Mouse (Mus musculus): Measurements from ENCODE around the gene Brd2. TPM values are rescaled to one million over a fixed set of nuclear protein-coding genes. Genes with fewer than 3 reads are reported as not detected.

The Brd2 gene
- polyA plus RNA-seq, 1 experiment, result 257 TPM

- peak; percentile 45 for TF ChIP-seq POLR2A (IDR thresholded peaks at IDR 0.05; ENCODE audit: control insufficient read depth, extremely low read depth, insufficient read depth, low read length, poor library complexity)
- peak; percentile 78 for TF ChIP-seq CTCF (IDR thresholded peaks at IDR 0.05; ENCODE audit: borderline replicate concordance, control insufficient read depth, extremely low read depth, insufficient read depth, low read length, poor library complexity)
- under 1% methylated on average over 12 of the region's 12 CpGs for WGBS
- peaks cover 19% of the 10 kb centered on the region for H3K4me1 ChIP-seq (replicated peaks; ENCODE audit: control insufficient read depth, insufficient read depth, low read length)
- H3K27ac ChIP-seq (ENCODE audit: control insufficient read depth, insufficient read depth, low read length), result peak overlapping the region; percentile 78
- no peaks in the 10 kb centered on the region for H3K27me3 ChIP-seq (ENCODE audit: control insufficient read depth, insufficient read depth, low read length)
- peak overlapping the region; percentile 63 for H3K4me3 ChIP-seq (ENCODE audit: control insufficient read depth, insufficient read depth, low read length)
- H3K36me3 ChIP-seq (ENCODE audit: control insufficient read depth, insufficient read depth, low read length), result no peaks in the 10 kb centered on the region
- DNase-seq, result peak; percentile 97
Observed at GRCm38 (mm10) chr17:34101604-34102032, 20.8 kb downstream of the Brd2 start.

GRCm38 (mm10) chr17:34101185-34101584, 21.2 kb downstream of the Brd2 start:
- TF ChIP-seq CTCF (IDR thresholded peaks at IDR 0.05; ENCODE audit: borderline replicate concordance, control insufficient read depth, extremely low read depth, insufficient read depth, low read length, poor library complexity), result no peak
- TF ChIP-seq POLR2A (IDR thresholded peaks at IDR 0.05; ENCODE audit: control insufficient read depth, extremely low read depth, insufficient read depth, low read length, poor library complexity), result no peak
- Histone ChIP-seq H3K4me1 (replicated peaks; ENCODE audit: control insufficient read depth, insufficient read depth, low read length) (peaks cover 19% of the 10 kb centered on the region), H3K27me3 (ENCODE audit: control insufficient read depth, insufficient read depth, low read length) (no peaks in the 10 kb centered on the region), H3K4me3 (ENCODE audit: control insufficient read depth, insufficient read depth, low read length) (no peak overlapping the region), H3K36me3 (ENCODE audit: control insufficient read depth, insufficient read depth, low read length) (no peaks in the 10 kb centered on the region), H3K27ac (ENCODE audit: control insufficient read depth, insufficient read depth, low read length) (no peak overlapping the region)
- no peak for DNase-seq
- WGBS, result 23% methylated on average over 5 of the region's 5 CpGs

- DNase-seq, result no peak
- Histone ChIP-seq H3K4me3 (ENCODE audit: control insufficient read depth, insufficient read depth, low read length) (no peak overlapping the region), H3K27me3 (ENCODE audit: control insufficient read depth, insufficient read depth, low read length) (no peaks in the 10 kb centered on the region), H3K27ac (ENCODE audit: control insufficient read depth, insufficient read depth, low read length) (no peak overlapping the region), H3K4me1 (replicated peaks; ENCODE audit: control insufficient read depth, insufficient read depth, low read length) (peaks cover 32% of the 10 kb centered on the region), H3K36me3 (ENCODE audit: control insufficient read depth, insufficient read depth, low read length) (no peaks in the 10 kb centered on the region)
- TF ChIP-seq POLR2A (IDR thresholded peaks at IDR 0.05; ENCODE audit: control insufficient read depth, extremely low read depth, insufficient read depth, low read length, poor library complexity), result no peak
- TF ChIP-seq CTCF (IDR thresholded peaks at IDR 0.05; ENCODE audit: borderline replicate concordance, control insufficient read depth, extremely low read depth, insufficient read depth, low read length, poor library complexity), result no peak
- WGBS, result 94% methylated on average over 5 of the region's 5 CpGs
Observed at GRCm38 (mm10) chr17:34099531-34099930, 22.9 kb downstream of the Brd2 start.

- H3K4me1 ChIP-seq (replicated peaks; ENCODE audit: control insufficient read depth, insufficient read depth, low read length), result peaks cover 39% of the 10 kb centered on the region
- 57% methylated on average over 10 of the region's 10 CpGs for WGBS
Observed at GRCm38 (mm10) chr17:34098709-34099479, 23.5 kb downstream of the Brd2 start.

GRCm38 (mm10) chr17:34097272-34097671, 25.2 kb downstream of the Brd2 start:
- H3K36me3 ChIP-seq (ENCODE audit: control insufficient read depth, insufficient read depth, low read length), result no peaks in the 10 kb centered on the region
- no peak for DNase-seq
- peaks cover 49% of the 10 kb centered on the region for H3K4me1 ChIP-seq (replicated peaks; ENCODE audit: control insufficient read depth, insufficient read depth, low read length)
- WGBS, result 31% methylated on average over 5 of the region's 5 CpGs
- no peak overlapping the region for H3K4me3 ChIP-seq (ENCODE audit: control insufficient read depth, insufficient read depth, low read length)
- no peak for TF ChIP-seq POLR2A (IDR thresholded peaks at IDR 0.05; ENCODE audit: control insufficient read depth, extremely low read depth, insufficient read depth, low read length, poor library complexity)
- TF ChIP-seq CTCF (IDR thresholded peaks at IDR 0.05; ENCODE audit: borderline replicate concordance, control insufficient read depth, extremely low read depth, insufficient read depth, low read length, poor library complexity), result no peak
- no peaks in the 10 kb centered on the region for H3K27me3 ChIP-seq (ENCODE audit: control insufficient read depth, insufficient read depth, low read length)
- H3K27ac ChIP-seq (ENCODE audit: control insufficient read depth, insufficient read depth, low read length), result no peak overlapping the region

More at GRCm38 (mm10) chr17:34098709-34099479, 23.5 kb downstream of the Brd2 start:
- Histone ChIP-seq H3K36me3 (ENCODE audit: control insufficient read depth, insufficient read depth, low read length) (no peaks in the 10 kb centered on the region), H3K4me3 (ENCODE audit: control insufficient read depth, insufficient read depth, low read length) (no peak overlapping the region), H3K27ac (ENCODE audit: control insufficient read depth, insufficient read depth, low read length) (no peak overlapping the region), H3K27me3 (ENCODE audit: control insufficient read depth, insufficient read depth, low read length) (no peaks in the 10 kb centered on the region)
- no peak for DNase-seq
- no peak for TF ChIP-seq CTCF (IDR thresholded peaks at IDR 0.05; ENCODE audit: borderline replicate concordance, control insufficient read depth, extremely low read depth, insufficient read depth, low read length, poor library complexity)
- TF ChIP-seq POLR2A (IDR thresholded peaks at IDR 0.05; ENCODE audit: control insufficient read depth, extremely low read depth, insufficient read depth, low read length, poor library complexity), result no peak

GRCm38 (mm10) chr17:34096497-34097010, 25.9 kb downstream of the Brd2 start:
- WGBS, result 23% methylated on average over 3 of the region's 3 CpGs
- no peaks in the 10 kb centered on the region for H3K27me3 ChIP-seq (ENCODE audit: control insufficient read depth, insufficient read depth, low read length)
- no peak overlapping the region for H3K4me3 ChIP-seq (ENCODE audit: control insufficient read depth, insufficient read depth, low read length)
- no peak for DNase-seq
- TF ChIP-seq CTCF (IDR thresholded peaks at IDR 0.05; ENCODE audit: borderline replicate concordance, control insufficient read depth, extremely low read depth, insufficient read depth, low read length, poor library complexity) (no peak), POLR2A (IDR thresholded peaks at IDR 0.05; ENCODE audit: control insufficient read depth, extremely low read depth, insufficient read depth, low read length, poor library complexity) (no peak)
- peaks cover 51% of the 10 kb centered on the region for H3K4me1 ChIP-seq (replicated peaks; ENCODE audit: control insufficient read depth, insufficient read depth, low read length)
- no peaks in the 10 kb centered on the region for H3K36me3 ChIP-seq (ENCODE audit: control insufficient read depth, insufficient read depth, low read length)
- no peak overlapping the region for H3K27ac ChIP-seq (ENCODE audit: control insufficient read depth, insufficient read depth, low read length)

Data from thymus, adult 2 months (tissue).